Mouse (Mus musculus) effector memory CD4-positive, alpha-beta T cell, adult 7 months (primary cell): ENCODE results near the gene Hcrtr2. TPM values are rescaled to one million over a fixed set of nuclear protein-coding genes. Genes with fewer than 3 reads are reported as not detected.

ENCODE experiments used
- polyA plus RNA-seq: library from polyadenylated mRNA; unstranded; fragments of 100-300 nt; shearing (Covaris generic); gene quantifications from one replicate; pipeline ENCODE4 v1.2.1, GENCODE M21; 2017

Gene Hcrtr2
- 0.10 TPM for polyA plus RNA-seq

GRCm38 (mm10) chr9:76323756-76324155 is at the start of gene Hcrtr2:
Gene Hcrtr2, minus strand, starts transcription at chr9:76323856.

GRCm38 (mm10) chr9:76213557-76213956 is 110.1 kb downstream of the Hcrtr2 start, which contains the start of gene Gfral:
Gene Gfral, minus strand, starts transcription at chr9:76213657.

Other genes with a start within 250 kb of the Hcrtr2 start
- gene Gfral, start 110.2 kb downstream of the Hcrtr2 start, polyA plus RNA-seq, result not detected
- gene Fam83b, start 243.3 kb upstream of the Hcrtr2 start, polyA plus RNA-seq, result not detected